Comparison of ENCODE assay signal across 30 mouse cellular contexts in genomic region chr9:119394808-119395207, GRCm38 (mm10). TPM values are rescaled to one million over a fixed set of nuclear protein-coding genes. Genes with fewer than 3 reads are reported as not detected.
"Had no signal": no experiment of that assay in that cellular context is flagged by ENCODE, and none has a peak within 500 bp of the region (broad histone marks: within the 10 kb centered on the region; RNA-seq: fewer than 3 reads in every experiment).

No protein-coding gene starts in this region.

- H3K9ac ChIP-seq: kidney, embryonic 15.5 days; limb, embryonic 13.5 days; liver, embryonic 14.5 days; liver, postnatal 0 days; lung, embryonic 15.5 days; midbrain, embryonic 13.5 days; neural tube, embryonic 13.5 days had no signal

- H3K4me1 ChIP-seq: kidney, embryonic 15.5 days; limb, embryonic 13.5 days; lung, embryonic 15.5 days; megakaryocyte, embryonic 14.5 days; midbrain, embryonic 10.5 days; midbrain, embryonic 13.5 days; neural tube, embryonic 13.5 days had no signal

- H3K4me3 ChIP-seq: kidney, embryonic 15.5 days; limb, embryonic 10.5 days; limb, embryonic 13.5 days; lung, embryonic 15.5 days; megakaryocyte, embryonic 14.5 days; midbrain, embryonic 10.5 days; midbrain, embryonic 13.5 days; myocyte; neural tube, embryonic 13.5 days had no signal

- DNase-seq: kidney, adult 11 months; kidney, postnatal 10 days; kidney, postnatal 4 days; liver, postnatal 0 days; lung, postnatal 10 days; lung, postnatal 4 days; retina, postnatal 1 day; right cerebral cortex, postnatal 25 days; thymus, adult 2 months; thymus, postnatal 14 days; thymus, postnatal 4 days had no signal

- H3K36me3 ChIP-seq: lung, embryonic 15.5 days; midbrain, embryonic 13.5 days; neural tube, embryonic 13.5 days had no signal

- H3K27ac ChIP-seq: kidney, embryonic 15.5 days; limb, embryonic 10.5 days; limb, embryonic 13.5 days; liver, embryonic 14.5 days; lung, embryonic 15.5 days; midbrain, embryonic 10.5 days; midbrain, embryonic 13.5 days; neural tube, embryonic 13.5 days had no signal

- H3K27me3 ChIP-seq: kidney, embryonic 15.5 days; limb, embryonic 13.5 days; lung, embryonic 15.5 days; midbrain, embryonic 13.5 days; neural tube, embryonic 13.5 days had no signal

- H3K9me3 ChIP-seq: kidney, embryonic 15.5 days; limb, embryonic 10.5 days; limb, embryonic 13.5 days; lung, embryonic 15.5 days; midbrain, embryonic 10.5 days; midbrain, embryonic 13.5 days; neural tube, embryonic 13.5 days had no signal

- ATAC-seq: liver, postnatal 0 days; midbrain, embryonic 13.5 days; midbrain, embryonic 16.5 days had no signal

RNA-seq across cellular contexts. Expression of gene Acvr2b, which starts 7.1 kb away (rescaled TPM):
- total RNA-seq: neutrophil, adult 5-6 weeks had no signal

RNA-seq across cellular contexts. Expression of gene Slc22a14, which starts 29.5 kb away (rescaled TPM):
- total RNA-seq: layer of hippocampus, adult 18-20 months; layer of hippocampus, postnatal 14 days; left cerebral cortex, postnatal 25 days; neutrophil, adult 5-6 weeks had no signal
- polyA plus RNA-seq: limb, embryonic 10.5 days; liver, embryonic 11.5 days; liver, embryonic 14.5 days; liver, postnatal 0 days; lung, embryonic 15.5 days; midbrain, embryonic 10.5 days; myocyte; neural tube, embryonic 13.5 days; small intestine, adult 2 months; stomach, embryonic 16.5 days had no signal

RNA-seq across cellular contexts. Expression of gene Xylb, which starts 37.6 kb away (rescaled TPM):
- total RNA-seq: monocyte, adult 5-6 weeks had no signal
